In the genomic region with DNA sequence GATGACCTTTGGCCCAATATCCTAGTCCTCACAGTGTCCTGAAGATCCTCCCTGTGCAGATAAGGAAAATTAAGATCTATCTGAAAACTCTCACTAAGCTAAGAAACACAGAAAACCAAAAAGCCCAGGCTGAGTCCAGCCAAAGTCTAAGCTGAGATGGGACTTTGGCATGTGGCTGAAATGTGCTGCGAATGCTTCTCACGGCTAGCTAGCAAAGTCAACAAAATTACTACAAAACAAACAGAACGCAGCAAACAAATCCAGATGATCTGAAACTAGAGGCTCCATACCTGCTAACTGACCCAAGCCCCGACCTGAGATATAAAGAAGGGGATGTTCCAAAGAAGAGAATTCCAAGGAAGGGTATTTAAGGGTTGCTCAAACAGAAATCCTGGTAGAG, we compare ENCODE assay signal across 24 mouse cellular contexts.
DNase-seq lines count a peak whose midpoint lies in the region; ATAC-seq and TF ChIP-seq lines count a peak whose summit lies in the region.
"Had no signal": no experiment of that assay in that cellular context is flagged by ENCODE, and none has a peak within 500 bp of the region (broad histone marks: within the 10 kb centered on the region; RNA-seq: fewer than 3 reads in every experiment).

No protein-coding gene starts in this region.

- TF ChIP-seq EP300 in liver, embryonic 14.5 days (IDR thresholded peaks at IDR 0.05; ENCODE audit: low read depth), result no peak

- TF ChIP-seq CTCF in liver, adult 2 months (IDR thresholded peaks at IDR 0.05; ENCODE audit: low read depth, low read length), result no peak
- TF ChIP-seq CTCF in liver, embryonic 14.5 days (IDR thresholded peaks at IDR 0.05; ENCODE audit: low read depth), result no peak

- peaks cover 2% of the 10 kb centered on the region; the same call in 1 of the 2 replicates for H3K4me1 ChIP-seq in liver, adult 2 months (ENCODE audit: control insufficient read depth, insufficient read depth, low read length)
- peaks cover 21 to 30% of the 10 kb centered on the region in 2 experiments for H3K4me1 ChIP-seq in liver, embryonic 14.5 days (replicated peaks; ENCODE audit: control insufficient read depth in 2 of 2, insufficient read depth in 2 of 2, low read length in 1 of 2)
- H3K4me1 ChIP-seq in liver, embryonic 16.5 days (ENCODE audit: control insufficient read depth, low read depth, low read length), result peaks cover 15% of the 10 kb centered on the region
- H3K4me1 ChIP-seq in embryonic facial prominence, embryonic 10.5 days, result peaks cover 26% of the 10 kb centered on the region

- H3K27ac ChIP-seq in liver, adult 2 months (replicated peaks; ENCODE audit: insufficient read depth, low read depth, low read length), result peak overlapping the region; percentile 30
- H3K27ac ChIP-seq in liver, embryonic 14.5 days, result no peak overlapping the region
- H3K27ac ChIP-seq in liver, embryonic 16.5 days (ENCODE audit: low read length), result no peak overlapping the region
- no peak overlapping the region for H3K27ac ChIP-seq in embryonic facial prominence, embryonic 10.5 days (replicated peaks)
- H3K27ac ChIP-seq: embryonic facial prominence, embryonic 13.5 days; forebrain, embryonic 12.5 days; forebrain, embryonic 15.5 days; heart, adult 2 months; heart, embryonic 10.5 days; heart, embryonic 13.5 days; hindbrain, embryonic 12.5 days; hindbrain, embryonic 15.5 days had no signal

- H3K4me2 ChIP-seq in liver, embryonic 14.5 days (ENCODE audit: low read depth), result peak overlapping the region; percentile 38; the same call in 1 of the 2 replicates
- no peak overlapping the region; the same call in 1 of the 2 replicates for H3K4me2 ChIP-seq in liver, embryonic 16.5 days (ENCODE audit: low read depth, low read length)
- H3K4me2 ChIP-seq: embryonic facial prominence, embryonic 13.5 days; forebrain, embryonic 12.5 days; forebrain, embryonic 15.5 days; heart, embryonic 13.5 days; hindbrain, embryonic 12.5 days; hindbrain, embryonic 15.5 days had no signal

- peak; percentile 92 for DNase-seq in liver, adult 2 months (ENCODE audit: extremely low read depth, low read depth, low spot score)
- DNase-seq in liver, result no peak
- DNase-seq in liver, embryonic 14.5 days (ENCODE audit: low read depth in 3 of 3, low spot score in 3 of 3), result no peak
- DNase-seq in natural killer cell, adult 2 months (ENCODE audit: low spot score in 2 of 2), result no peak
- DNase-seq in embryonic facial prominence, embryonic 10.5 days (ENCODE audit: low spot score), result no peak
- DNase-seq: adrenal gland, adult 2 months; adrenal gland, postnatal 14 days; cerebellum, adult 11 months; cerebellum, adult 2 months; cerebellum, adult 9-11 months; cerebellum, postnatal 25 days; gastrocnemius, postnatal 25 days; heart, adult 2 months; heart, postnatal 14 days had no signal

- no peak overlapping the region for H3K9ac ChIP-seq in liver, adult 2 months (ENCODE audit: low read depth, low read length)
- no peak overlapping the region for H3K9ac ChIP-seq in liver, embryonic 14.5 days (replicated peaks)
- H3K9ac ChIP-seq in liver, embryonic 16.5 days (ENCODE audit: low read depth, low read length), result no peak overlapping the region
- H3K9ac ChIP-seq: embryonic facial prominence, embryonic 13.5 days; forebrain, embryonic 12.5 days; forebrain, embryonic 15.5 days; heart, embryonic 13.5 days; hindbrain, embryonic 12.5 days; hindbrain, embryonic 15.5 days had no signal

- no peak for ATAC-seq in liver, embryonic 14.5 days (ENCODE audit: insufficient read depth)
- peak; percentile 55 for ATAC-seq in liver, embryonic 16.5 days (ENCODE audit: low read depth)
- ATAC-seq: CD4-positive, CD25-positive, alpha-beta regulatory T cell, adult 4 months; forebrain, embryonic 15.5 days had no signal

- no peaks in the 10 kb centered on the region for H3K36me3 ChIP-seq in liver, adult 2 months (ENCODE audit: control insufficient read depth, insufficient read depth, low read length)
- no peaks in the 10 kb centered on the region for H3K36me3 ChIP-seq in liver, embryonic 14.5 days (replicated peaks; ENCODE audit: control insufficient read depth, insufficient read depth, low read depth)
- H3K36me3 ChIP-seq in liver, embryonic 16.5 days (ENCODE audit: control insufficient read depth, insufficient read depth), result no peaks in the 10 kb centered on the region
- H3K36me3 ChIP-seq in embryonic facial prominence, embryonic 10.5 days (replicated peaks), result no peaks in the 10 kb centered on the region
- H3K36me3 ChIP-seq: embryonic facial prominence, embryonic 13.5 days; forebrain, embryonic 12.5 days; forebrain, embryonic 15.5 days; heart, embryonic 10.5 days; heart, embryonic 13.5 days; hindbrain, embryonic 12.5 days; hindbrain, embryonic 15.5 days had no signal

- H3K4me3 ChIP-seq in liver, adult 2 months (ENCODE audit: insufficient read depth, low read depth, low read length), result no peak overlapping the region
- H3K4me3 ChIP-seq in liver, embryonic 14.5 days (ENCODE audit: insufficient read depth in 1 of 2, low read depth in 2 of 2, low read length in 2 of 2), result no peak overlapping the region
- H3K4me3 ChIP-seq in liver, embryonic 16.5 days (ENCODE audit: low read depth, low read length), result no peak overlapping the region
- no peak overlapping the region for H3K4me3 ChIP-seq in embryonic facial prominence, embryonic 10.5 days
- H3K4me3 ChIP-seq: embryonic facial prominence, embryonic 13.5 days; erythroblast, embryonic 14.5 days; forebrain, embryonic 12.5 days; forebrain, embryonic 15.5 days; heart, adult 2 months; heart, embryonic 10.5 days; heart, embryonic 13.5 days; hindbrain, embryonic 12.5 days; hindbrain, embryonic 15.5 days had no signal

- no peak for TF ChIP-seq POLR2A in liver, adult 2 months (IDR thresholded peaks at IDR 0.05; ENCODE audit: extremely low read depth, insufficient read depth, low read length)

- no peaks in the 10 kb centered on the region for H3K27me3 ChIP-seq in liver, adult 2 months (ENCODE audit: control insufficient read depth, insufficient read depth, low read length)
- no peaks in the 10 kb centered on the region for H3K27me3 ChIP-seq in liver, embryonic 14.5 days (ENCODE audit: control insufficient read depth, insufficient read depth, low read length)
- H3K27me3 ChIP-seq in liver, embryonic 16.5 days (ENCODE audit: control insufficient read depth, insufficient read depth, low read depth, low read length), result no peaks in the 10 kb centered on the region
- H3K27me3 ChIP-seq in embryonic facial prominence, embryonic 10.5 days (replicated peaks; ENCODE audit: low read depth, poor library complexity, severe bottlenecking), result peaks cover 4% of the 10 kb centered on the region; the same call in 1 of the 2 replicates
- H3K27me3 ChIP-seq: embryonic facial prominence, embryonic 13.5 days; forebrain, embryonic 12.5 days; forebrain, embryonic 15.5 days; heart, embryonic 13.5 days; hindbrain, embryonic 12.5 days; hindbrain, embryonic 15.5 days had no signal

- WGBS in liver, adult 2 months, result 38% methylated on average over 4 of the region's 4 CpGs
- 71% methylated on average over 4 of the region's 4 CpGs for WGBS in liver, embryonic 14.5 days (ENCODE audit: insufficient replicate concordance)
- WGBS in liver, embryonic 16.5 days (ENCODE audit: insufficient replicate concordance), result 66% methylated on average over 4 of the region's 4 CpGs
- WGBS in embryonic facial prominence, embryonic 10.5 days, result 83% methylated on average over 4 of the region's 4 CpGs

- H3K79me2 ChIP-seq in liver, adult 2 months (ENCODE audit: control insufficient read depth, insufficient read depth, low read length), result no peaks in the 10 kb centered on the region

- H3K9me3 ChIP-seq in liver, embryonic 14.5 days (ENCODE audit: control insufficient read depth, low read length), result no peaks in the 10 kb centered on the region
- H3K9me3 ChIP-seq in liver, embryonic 16.5 days (replicated peaks; ENCODE audit: control insufficient read depth, low read length), result no peaks in the 10 kb centered on the region
- H3K9me3 ChIP-seq in embryonic facial prominence, embryonic 10.5 days, result no peaks in the 10 kb centered on the region
- H3K9me3 ChIP-seq: embryonic facial prominence, embryonic 13.5 days; forebrain, embryonic 12.5 days; forebrain, embryonic 15.5 days; heart, embryonic 10.5 days; heart, embryonic 13.5 days; hindbrain, embryonic 12.5 days; hindbrain, embryonic 15.5 days had no signal
